Mouse (Mus musculus) cerebral cortex, adult 2 months (tissue): ENCODE measurements around the gene Ppp1r12b.

ENCODE experiments used
- WGBS: fragments of 180-500 bp; shearing (Covaris S2); methylation state at CpG from one replicate; pipeline ENCODE4 v1.1.7; 2018; 5-methylcytosine and 5-hydroxymethylcytosine counted together

Gene Ppp1r12b

GRCm38 (mm10) chr1:134940863-134941262 is 14.9 kb downstream of the Ppp1r12b start:
- WGBS = 72% methylated on average over 4 of the region's 4 CpGs

- 86% methylated on average over 1 of the region's 1 CpGs for WGBS
Observed at GRCm38 (mm10) chr1:134938233-134938632, 17.5 kb downstream of the Ppp1r12b start.

- 85% methylated on average over 6 of the region's 6 CpGs for WGBS
Observed at GRCm38 (mm10) chr1:134936335-134936734, 19.4 kb downstream of the Ppp1r12b start.

GRCm38 (mm10) chr1:134932431-134932830 is 23.3 kb downstream of the Ppp1r12b start:
- WGBS = 54% methylated on average over 7 of the region's 7 CpGs

GRCm38 (mm10) chr1:134919010-134919409 is 36.7 kb downstream of the Ppp1r12b start:
- WGBS = 60% methylated on average over 6 of the region's 6 CpGs

- 87% methylated on average over 4 of the region's 4 CpGs for WGBS
Observed at GRCm38 (mm10) chr1:134915421-134915820, 40.3 kb downstream of the Ppp1r12b start.

- WGBS = 53% methylated on average over 4 of the region's 4 CpGs
Observed at GRCm38 (mm10) chr1:134913535-134913934, 42.2 kb downstream of the Ppp1r12b start.

- WGBS = 92% methylated on average over 4 of the region's 4 CpGs
Observed at GRCm38 (mm10) chr1:134911892-134912291, 43.9 kb downstream of the Ppp1r12b start.

- 33% methylated on average over 3 of the region's 3 CpGs for WGBS
Observed at GRCm38 (mm10) chr1:134910037-134910436, 45.7 kb downstream of the Ppp1r12b start.

- WGBS = 29% methylated on average over 9 of the region's 9 CpGs
Observed at GRCm38 (mm10) chr1:134909442-134909841, 46.3 kb downstream of the Ppp1r12b start.

GRCm38 (mm10) chr1:134902051-134902619 is 53.6 kb downstream of the Ppp1r12b start:
- WGBS = 26% methylated on average over 3 of the region's 3 CpGs

GRCm38 (mm10) chr1:134896008-134896407 is 59.7 kb downstream of the Ppp1r12b start:
- WGBS = 97% methylated on average over 6 of the region's 6 CpGs

GRCm38 (mm10) chr1:134894803-134895202 is 60.9 kb downstream of the Ppp1r12b start:
- 98% methylated on average over 3 of the region's 3 CpGs for WGBS

- WGBS = 83% methylated on average over 5 of the region's 5 CpGs
Observed at GRCm38 (mm10) chr1:134891916-134892315, 63.8 kb downstream of the Ppp1r12b start.

GRCm38 (mm10) chr1:134889629-134890028 is 66.1 kb downstream of the Ppp1r12b start:
- WGBS = 62% methylated on average over 6 of the region's 6 CpGs

- 64% methylated on average over 4 of the region's 4 CpGs for WGBS
Observed at GRCm38 (mm10) chr1:134875800-134876199, 79.9 kb downstream of the Ppp1r12b start.

- WGBS = 75% methylated on average over 6 of the region's 6 CpGs
Observed at GRCm38 (mm10) chr1:134872678-134873077, 83.1 kb downstream of the Ppp1r12b start.

GRCm38 (mm10) chr1:134866426-134866825 is 89.3 kb downstream of the Ppp1r12b start:
- WGBS = 47% methylated on average over 2 of the region's 2 CpGs

- 50% methylated on average over 6 of the region's 6 CpGs for WGBS
Observed at GRCm38 (mm10) chr1:134865552-134865951, 90.2 kb downstream of the Ppp1r12b start.

- 61% methylated on average over 2 of the region's 2 CpGs for WGBS
Observed at GRCm38 (mm10) chr1:134860538-134860937, 95.2 kb downstream of the Ppp1r12b start.

- 71% methylated on average over 3 of the region's 3 CpGs for WGBS
Observed at GRCm38 (mm10) chr1:134858344-134859053, 97.2 kb downstream of the Ppp1r12b start.

GRCm38 (mm10) chr1:134854325-134854982 is 101.3 kb downstream of the Ppp1r12b start:
- WGBS = 65% methylated on average over 1 of the region's 1 CpGs

GRCm38 (mm10) chr1:134852797-134853196 is 102.9 kb downstream of the Ppp1r12b start:
- WGBS = 87% methylated on average over 3 of the region's 3 CpGs
